Mouse (Mus musculus): ENCODE results near the gene Ube2o. TPM values are rescaled to one million over a fixed set of nuclear protein-coding genes. Genes with fewer than 3 reads are reported as not detected.

The Ube2o gene
- polyA plus RNA-seq, 1 experiment from 2014 or later = 15.4 TPM

GRCm38 (mm10) chr11:116607717-116608116, 26.5 kb upstream of the Ube2o start:
- Histone ChIP-seq H3K27ac (replicated peaks; ENCODE audit: low read depth, low read length) (no peak overlapping the region), H3K27me3 (replicated peaks; ENCODE audit: control insufficient read depth, insufficient read depth, low read length) (no peaks in the 10 kb centered on the region), H3K4me1 (ENCODE audit: control insufficient read depth, insufficient read depth, low read length) (no peaks in the 10 kb centered on the region), H3K4me3 (ENCODE audit: low read depth, low read length) (no peak overlapping the region), H3K36me3 (ENCODE audit: control insufficient read depth, insufficient read depth, low read length) (0 out of 2 replicates have a peak, but pooled peaks cover 8% of the 10 kb centered on the region), H3K9me3 (ENCODE audit: control insufficient read depth, low read length) (no peaks in the 10 kb centered on the region), H3K4me2 (ENCODE audit: low read depth, low read length) (no peak overlapping the region), H3K9ac (ENCODE audit: low read depth, low read length) (no peak overlapping the region)
- DNase-seq (ENCODE audit: low spot score) (no peak), ATAC-seq (ENCODE audit: low read depth) (no peak)
- 85% methylated on average over 3 of the region's 3 CpGs for WGBS

GRCm38 (mm10) chr11:116604097-116604496, 22.9 kb upstream of the Ube2o start:
- no peak for ATAC-seq (ENCODE audit: low read depth)

GRCm38 (mm10) chr11:116603339-116603738, 22.1 kb upstream of the Ube2o start:
- no peak overlapping the region for H3K4me2 ChIP-seq (ENCODE audit: low read depth, low read length)
- H3K9ac ChIP-seq (ENCODE audit: low read depth, low read length) = no peak overlapping the region
- no peaks in the 10 kb centered on the region for H3K9me3 ChIP-seq (ENCODE audit: control insufficient read depth, low read length)
- H3K27me3 ChIP-seq (replicated peaks; ENCODE audit: control insufficient read depth, insufficient read depth, low read length) = no peaks in the 10 kb centered on the region
- no peaks in the 10 kb centered on the region for H3K4me1 ChIP-seq (ENCODE audit: control insufficient read depth, insufficient read depth, low read length)
- no peak overlapping the region for H3K4me3 ChIP-seq (ENCODE audit: low read depth, low read length)
- H3K36me3 ChIP-seq (ENCODE audit: control insufficient read depth, insufficient read depth, low read length) = 0 out of 2 replicates have a peak, but pooled peaks cover 8% of the 10 kb centered on the region
- no peak overlapping the region for H3K27ac ChIP-seq (replicated peaks; ENCODE audit: low read depth, low read length)
- ATAC-seq (ENCODE audit: low read depth) (no peak), DNase-seq (ENCODE audit: low spot score) (no peak)
- 88% methylated on average over 10 of the region's 10 CpGs for WGBS

More at GRCm38 (mm10) chr11:116604097-116604496, 22.9 kb upstream of the Ube2o start:
- no peaks in the 10 kb centered on the region for H3K27me3 ChIP-seq (replicated peaks; ENCODE audit: control insufficient read depth, insufficient read depth, low read length)
- 0 out of 2 replicates have a peak, but pooled peaks cover 8% of the 10 kb centered on the region for H3K36me3 ChIP-seq (ENCODE audit: control insufficient read depth, insufficient read depth, low read length)
- H3K4me1 ChIP-seq (ENCODE audit: control insufficient read depth, insufficient read depth, low read length) = no peaks in the 10 kb centered on the region
- 85% methylated on average over 12 of the region's 12 CpGs for WGBS
- no peak overlapping the region for H3K9ac ChIP-seq (ENCODE audit: low read depth, low read length)
- DNase-seq (ENCODE audit: low spot score) = no peak
- H3K27ac ChIP-seq (replicated peaks; ENCODE audit: low read depth, low read length) = no peak overlapping the region
- H3K4me3 ChIP-seq (ENCODE audit: low read depth, low read length) = no peak overlapping the region
- H3K9me3 ChIP-seq (ENCODE audit: control insufficient read depth, low read length) = no peaks in the 10 kb centered on the region
- H3K4me2 ChIP-seq (ENCODE audit: low read depth, low read length) = no peak overlapping the region

GRCm38 (mm10) chr11:116602043-116602442, 20.8 kb upstream of the Ube2o start:
- no peak for ATAC-seq (ENCODE audit: low read depth)
- Histone ChIP-seq H3K4me2 (ENCODE audit: low read depth, low read length) (no peak overlapping the region), H3K9me3 (ENCODE audit: control insufficient read depth, low read length) (no peaks in the 10 kb centered on the region), H3K36me3 (ENCODE audit: control insufficient read depth, insufficient read depth, low read length) (0 out of 2 replicates have a peak, but pooled peaks cover 8% of the 10 kb centered on the region), H3K4me3 (ENCODE audit: low read depth, low read length) (no peak overlapping the region), H3K4me1 (ENCODE audit: control insufficient read depth, insufficient read depth, low read length) (no peaks in the 10 kb centered on the region), H3K27ac (replicated peaks; ENCODE audit: low read depth, low read length) (no peak overlapping the region), H3K9ac (ENCODE audit: low read depth, low read length) (no peak overlapping the region), H3K27me3 (replicated peaks; ENCODE audit: control insufficient read depth, insufficient read depth, low read length) (no peaks in the 10 kb centered on the region)
- no peak for DNase-seq (ENCODE audit: low spot score)
- 90% methylated on average over 7 of the region's 8 CpGs for WGBS

- WGBS = 100% methylated on average over 5 of the region's 8 CpGs
- Histone ChIP-seq H3K9ac (ENCODE audit: low read depth, low read length) (no peak overlapping the region), H3K4me3 (ENCODE audit: low read depth, low read length) (no peak overlapping the region), H3K4me2 (ENCODE audit: low read depth, low read length) (no peak overlapping the region), H3K27ac (replicated peaks; ENCODE audit: low read depth, low read length) (no peak overlapping the region), H3K36me3 (ENCODE audit: control insufficient read depth, insufficient read depth, low read length) (0 out of 2 replicates have a peak, but pooled peaks cover 8% of the 10 kb centered on the region), H3K9me3 (ENCODE audit: control insufficient read depth, low read length) (no peaks in the 10 kb centered on the region), H3K4me1 (ENCODE audit: control insufficient read depth, insufficient read depth, low read length) (no peaks in the 10 kb centered on the region), H3K27me3 (replicated peaks; ENCODE audit: control insufficient read depth, insufficient read depth, low read length) (no peaks in the 10 kb centered on the region)
- DNase-seq (ENCODE audit: low spot score) (no peak), ATAC-seq (ENCODE audit: low read depth) (no peak)
Measured at GRCm38 (mm10) chr11:116601166-116601565, 19.9 kb upstream of the Ube2o start.

GRCm38 (mm10) chr11:116599230-116599629, 18.0 kb upstream of the Ube2o start:
- Histone ChIP-seq H3K4me1 (ENCODE audit: control insufficient read depth, insufficient read depth, low read length) (no peaks in the 10 kb centered on the region), H3K4me3 (ENCODE audit: low read depth, low read length) (no peak overlapping the region), H3K9me3 (ENCODE audit: control insufficient read depth, low read length) (no peaks in the 10 kb centered on the region), H3K27me3 (replicated peaks; ENCODE audit: control insufficient read depth, insufficient read depth, low read length) (no peaks in the 10 kb centered on the region), H3K9ac (ENCODE audit: low read depth, low read length) (no peak overlapping the region), H3K36me3 (ENCODE audit: control insufficient read depth, insufficient read depth, low read length) (0 out of 2 replicates have a peak, but pooled peaks cover 8% of the 10 kb centered on the region), H3K27ac (replicated peaks; ENCODE audit: low read depth, low read length) (no peak overlapping the region), H3K4me2 (ENCODE audit: low read depth, low read length) (no peak overlapping the region)
- DNase-seq (ENCODE audit: low spot score) (no peak), ATAC-seq (ENCODE audit: low read depth) (no peak)
- 85% methylated on average over 15 of the region's 15 CpGs for WGBS

GRCm38 (mm10) chr11:116598193-116598592, 16.9 kb upstream of the Ube2o start:
- 0 out of 2 replicates have a peak, but pooled peaks cover 3% of the 10 kb centered on the region for H3K36me3 ChIP-seq (ENCODE audit: control insufficient read depth, insufficient read depth, low read length)
- no peaks in the 10 kb centered on the region for H3K4me1 ChIP-seq (ENCODE audit: control insufficient read depth, insufficient read depth, low read length)
- WGBS = 89% methylated on average over 8 of the region's 8 CpGs
- no peak for ATAC-seq (ENCODE audit: low read depth)
- no peaks in the 10 kb centered on the region for H3K9me3 ChIP-seq (ENCODE audit: control insufficient read depth, low read length)
- DNase-seq (ENCODE audit: low spot score) = no peak
- H3K27ac ChIP-seq (replicated peaks; ENCODE audit: low read depth, low read length) = no peak overlapping the region
- H3K4me2 ChIP-seq (ENCODE audit: low read depth, low read length) = no peak overlapping the region
- no peak overlapping the region for H3K4me3 ChIP-seq (ENCODE audit: low read depth, low read length)
- no peaks in the 10 kb centered on the region for H3K27me3 ChIP-seq (replicated peaks; ENCODE audit: control insufficient read depth, insufficient read depth, low read length)
- H3K9ac ChIP-seq (ENCODE audit: low read depth, low read length) = no peak overlapping the region

GRCm38 (mm10) chr11:116596766-116597165, 15.5 kb upstream of the Ube2o start:
- H3K9ac ChIP-seq (ENCODE audit: low read depth, low read length) = no peak overlapping the region
- DNase-seq (ENCODE audit: low spot score) = no peak
- H3K27me3 ChIP-seq (replicated peaks; ENCODE audit: control insufficient read depth, insufficient read depth, low read length) = no peaks in the 10 kb centered on the region
- ATAC-seq (ENCODE audit: low read depth) = no peak
- no peak overlapping the region for H3K27ac ChIP-seq (replicated peaks; ENCODE audit: low read depth, low read length)
- H3K4me2 ChIP-seq (ENCODE audit: low read depth, low read length) = no peak overlapping the region
- H3K9me3 ChIP-seq (ENCODE audit: control insufficient read depth, low read length) = no peaks in the 10 kb centered on the region
- 86% methylated on average over 18 of the region's 19 CpGs for WGBS
- no peaks in the 10 kb centered on the region for H3K36me3 ChIP-seq (ENCODE audit: control insufficient read depth, insufficient read depth, low read length)
- H3K4me3 ChIP-seq (ENCODE audit: low read depth, low read length) = no peak overlapping the region
- H3K4me1 ChIP-seq (ENCODE audit: control insufficient read depth, insufficient read depth, low read length) = 0 out of 2 replicates have a peak, but pooled peaks cover 3% of the 10 kb centered on the region

- no peaks in the 10 kb centered on the region for H3K27me3 ChIP-seq (replicated peaks; ENCODE audit: control insufficient read depth, insufficient read depth, low read length)
- 61% methylated on average over 4 of the region's 4 CpGs for WGBS
- peaks cover 9% of the 10 kb centered on the region; the same call in 1 of the 2 replicates for H3K4me1 ChIP-seq (ENCODE audit: control insufficient read depth, insufficient read depth, low read length)
- no peak for ATAC-seq (ENCODE audit: low read depth)
- no peak overlapping the region for H3K4me2 ChIP-seq (ENCODE audit: low read depth, low read length)
- H3K9me3 ChIP-seq (ENCODE audit: control insufficient read depth, low read length) = no peaks in the 10 kb centered on the region
- no peak overlapping the region for H3K27ac ChIP-seq (replicated peaks; ENCODE audit: low read depth, low read length)
- H3K4me3 ChIP-seq (ENCODE audit: low read depth, low read length) = no peak overlapping the region
- H3K36me3 ChIP-seq (ENCODE audit: control insufficient read depth, insufficient read depth, low read length) = no peaks in the 10 kb centered on the region
- no peak overlapping the region for H3K9ac ChIP-seq (ENCODE audit: low read depth, low read length)
- DNase-seq (ENCODE audit: low spot score) = no peak
Measured at GRCm38 (mm10) chr11:116593345-116593744, 12.1 kb upstream of the Ube2o start.
